Mouse (Mus musculus) adrenal gland, postnatal 10 days (tissue): Measurements from ENCODE around the gene Bri3. TPM values are rescaled to one million over a fixed set of nuclear protein-coding genes. Genes with fewer than 3 reads are reported as not detected.
"Not testable (repeated sequence)": the region's sequence is repeated elsewhere in the genome, so short reads cannot be mapped to it uniquely, and the experiment has no call there.

Source experiments
- DNase-seq: peaks from one replicate; pipeline ENCODE4 v3.0.0; 2021; ENCODE audit warnings: mixed read lengths
- total RNA-seq, 2 experiments: library from RNA; stranded (reverse); gene quantifications; 2 replicates each; pipeline ENCODE4 v1.2.3; 2021

Gene Bri3
- total RNA-seq, 2 experiments from 2014 or later: 116 to 124 TPM

GRCm38 (mm10) chr5:144295357-144295756 lies 51.1 kb downstream of the Bri3 start:
- no peak for DNase-seq

GRCm38 (mm10) chr5:144296090-144296604 lies 51.9 kb downstream of the Bri3 start:
- no peak for DNase-seq

- no peak for DNase-seq
These were observed 58.8 kb downstream of the Bri3 start for GRCm38 (mm10) chr5:144303071-144303470.

GRCm38 (mm10) chr5:144308929-144309328 lies 64.7 kb downstream of the Bri3 start:
- no peak for DNase-seq

GRCm38 (mm10) chr5:144312183-144312582 lies 67.9 kb downstream of the Bri3 start:
- no peak for DNase-seq

GRCm38 (mm10) chr5:144313335-144313734 lies 69.1 kb downstream of the Bri3 start:
- DNase-seq: peak; percentile 67

- no peak for DNase-seq
These were observed 70.7 kb downstream of the Bri3 start for GRCm38 (mm10) chr5:144314731-144315494.

GRCm38 (mm10) chr5:144316442-144316841 lies 72.2 kb downstream of the Bri3 start:
- no peak for DNase-seq

- no peak for DNase-seq
These were observed 73.2 kb downstream of the Bri3 start for GRCm38 (mm10) chr5:144317426-144317825.

- no peak for DNase-seq
These were observed 74.0 kb downstream of the Bri3 start for GRCm38 (mm10) chr5:144318286-144318685.

- peak; percentile 66 for DNase-seq
These were observed 77.4 kb downstream of the Bri3 start for GRCm38 (mm10) chr5:144321681-144322080.

- no peak for DNase-seq
These were observed 78.5 kb downstream of the Bri3 start for GRCm38 (mm10) chr5:144322717-144323116.

- no peak for DNase-seq
These were observed 89.8 kb downstream of the Bri3 start for GRCm38 (mm10) chr5:144334010-144334409.

GRCm38 (mm10) chr5:144335357-144335756 lies 91.1 kb downstream of the Bri3 start:
- DNase-seq: not testable (repeated sequence)

- DNase-seq: no peak
These were observed 94.5 kb downstream of the Bri3 start for GRCm38 (mm10) chr5:144338787-144339186.

GRCm38 (mm10) chr5:144341085-144341484 lies 96.8 kb downstream of the Bri3 start:
- no peak for DNase-seq

- DNase-seq: no peak
These were observed 100.4 kb downstream of the Bri3 start for GRCm38 (mm10) chr5:144344592-144344991.

- DNase-seq: no peak
These were observed 106.9 kb downstream of the Bri3 start for GRCm38 (mm10) chr5:144351185-144351584.

GRCm38 (mm10) chr5:144352250-144353047 lies 108.2 kb downstream of the Bri3 start:
- DNase-seq: no peak

- no peak for DNase-seq
These were observed 112.7 kb downstream of the Bri3 start for GRCm38 (mm10) chr5:144356776-144357455.

GRCm38 (mm10) chr5:144357551-144357880 lies 113.3 kb downstream of the Bri3 start:
- no peak for DNase-seq

GRCm38 (mm10) chr5:144357881-144358591 lies 113.8 kb downstream of the Bri3 start, which contains the start of gene Baiap2l1:
TSS of gene Baiap2l1 (minus strand) at chr5:144358112.
- peak; percentile 94 for DNase-seq
